Mouse (Mus musculus) embryo, embryonic 9.5 days (tissue): ENCODE measurements at regions not wholly inside any gene's neighbourhood (a gene's known extent, or its start where the extent isn't known, plus 50 kb on each side); places are given as distances from the start of the nearest gene placed in this dataset.

Experiments
- DNase-seq: peaks from one replicate; pipeline ENCODE4 v3.0.0-alpha.2; 2017; ENCODE audit errors: extremely low spot score

DNA sequence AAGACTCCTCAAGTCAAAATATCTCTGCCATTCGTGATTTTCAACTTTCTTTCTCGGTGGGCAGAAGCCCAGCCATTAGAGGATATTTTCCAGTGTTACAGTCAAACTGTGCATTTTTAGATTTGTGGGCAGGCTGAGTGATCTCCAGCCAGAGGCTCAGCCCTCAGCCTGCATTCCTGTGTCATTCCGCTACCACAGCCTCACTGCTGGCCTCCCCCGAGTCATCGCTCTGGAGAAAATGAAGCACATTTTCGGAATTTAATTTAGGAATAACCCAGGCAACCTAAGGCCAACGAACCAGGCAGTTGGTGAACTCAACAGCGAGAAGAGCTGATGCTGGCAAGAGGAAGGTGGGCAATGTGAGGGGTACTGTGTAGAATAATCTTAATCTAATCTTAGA lies 80.9 kb upstream of the Nudt7 start:
- no peak for DNase-seq

GRCm38 (mm10) chr8:114063566-114063965 lies 69.8 kb upstream of the Nudt7 start:
- DNase-seq, result no peak

DNA sequence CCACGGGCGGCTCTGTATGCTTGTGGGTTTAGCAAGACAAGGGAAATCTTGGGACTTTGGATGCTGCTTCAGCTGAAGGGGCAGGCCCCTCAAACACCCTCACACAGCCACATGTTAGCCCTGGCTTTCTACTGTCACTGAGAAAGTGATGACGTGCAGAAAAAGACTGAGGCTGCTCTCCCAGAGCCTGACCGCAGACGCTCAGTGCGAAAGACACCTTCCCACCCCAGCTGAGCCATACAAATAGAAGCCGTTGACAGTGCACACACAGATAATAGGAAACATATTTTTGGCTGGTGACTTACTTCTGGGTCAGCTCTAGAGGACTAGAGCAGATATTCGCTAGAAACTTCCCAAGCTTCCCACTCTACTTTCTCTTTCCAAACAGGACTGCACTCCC lies 61.0 kb upstream of the Nudt7 start:
- no peak for DNase-seq

DNA sequence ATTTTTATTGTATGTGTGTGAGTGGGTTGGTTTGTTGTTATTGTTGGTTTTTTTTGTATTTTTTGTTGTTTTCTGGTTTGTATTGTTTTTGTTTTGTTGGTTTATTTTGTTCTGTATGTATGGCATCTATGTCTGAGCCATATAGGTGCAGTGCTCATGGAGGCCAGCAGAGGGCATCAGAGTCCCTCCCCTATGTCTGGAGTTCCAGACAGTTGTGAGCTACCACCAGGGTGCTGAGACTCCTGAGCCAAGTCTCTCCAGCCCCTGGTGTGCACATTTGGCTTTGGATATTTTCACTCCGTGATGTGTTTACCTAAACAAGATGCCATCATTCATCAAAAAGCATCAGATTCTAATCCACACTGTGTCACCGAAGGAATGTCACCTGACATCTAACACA lies 59.2 kb upstream of the Nudt7 start:
- peak; percentile 4 for DNase-seq

DNA sequence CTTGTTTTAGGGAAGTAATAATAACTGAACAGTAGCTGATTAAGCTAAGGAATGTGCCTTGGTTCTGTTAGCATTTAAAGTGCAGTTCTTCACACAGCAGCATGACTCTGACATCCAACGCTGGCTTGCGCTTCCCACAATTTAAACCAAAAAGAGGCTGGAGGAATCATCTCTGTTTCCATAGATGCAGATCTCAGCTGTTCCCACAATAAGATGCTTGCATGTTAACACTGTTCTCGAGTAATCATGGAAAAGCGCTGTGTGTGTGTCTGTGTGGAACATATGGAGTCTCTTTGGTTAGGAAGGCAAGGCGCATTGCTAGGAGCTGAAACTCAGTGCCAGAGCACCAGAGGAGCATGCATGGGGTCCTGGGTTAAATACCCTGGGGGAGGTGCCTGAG lies 56.7 kb upstream of the Nudt7 start:
- DNase-seq, result no peak

DNA sequence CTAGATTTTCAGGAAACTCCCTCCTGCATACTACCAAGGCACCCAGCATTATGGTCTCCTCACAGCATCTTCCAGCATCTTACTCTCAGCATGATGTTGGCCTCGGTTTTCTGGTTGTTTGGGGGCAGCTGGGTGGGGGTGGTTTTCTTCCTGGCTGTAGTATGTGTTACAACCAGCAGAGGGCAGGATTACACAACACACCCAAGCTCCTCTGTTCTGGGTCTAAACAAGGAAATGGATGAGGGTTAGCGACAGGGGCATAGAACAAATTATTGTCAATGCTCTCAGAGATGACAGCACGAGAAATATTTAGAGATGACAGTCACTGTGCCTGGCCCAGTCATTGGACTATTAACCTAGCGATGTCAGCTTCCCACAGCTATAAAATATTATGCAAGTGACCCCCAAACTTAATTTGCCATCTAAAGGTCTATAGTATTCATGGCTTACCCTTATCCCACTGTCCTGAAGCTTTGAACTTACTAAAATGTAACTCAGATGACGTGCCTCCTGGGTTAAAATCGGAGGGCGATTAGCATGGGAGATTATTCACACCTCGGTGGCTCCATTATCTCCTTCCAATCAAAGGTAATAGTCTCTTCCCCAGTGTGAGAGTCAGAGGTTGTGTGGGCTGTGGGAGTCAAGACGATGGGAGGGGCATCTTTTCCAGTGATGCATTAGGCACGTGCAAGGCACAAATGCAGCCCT lies 52.2 kb upstream of the Nudt7 start:
- DNase-seq, result peak; percentile 66

DNA sequence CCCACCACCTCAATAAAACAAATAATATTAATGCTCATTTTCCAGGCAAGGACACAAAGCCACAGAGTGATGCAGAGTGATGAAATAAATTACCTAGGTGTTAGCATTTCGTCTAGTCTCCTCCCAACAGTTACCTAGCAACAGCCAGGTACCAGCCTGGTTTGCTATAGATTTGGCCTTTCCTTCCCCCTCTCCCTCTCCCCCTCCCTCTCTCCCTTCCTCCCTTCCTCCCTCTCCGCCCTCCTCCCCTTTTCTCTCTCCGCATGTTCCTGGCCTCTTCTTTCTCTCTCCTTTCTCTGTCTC lies 51.6 kb upstream of the Nudt7 start:
- DNase-seq, result no peak
